Mouse (Mus musculus): ENCODE measurements around the gene Ap2a1.

The Ap2a1 gene

DNA sequence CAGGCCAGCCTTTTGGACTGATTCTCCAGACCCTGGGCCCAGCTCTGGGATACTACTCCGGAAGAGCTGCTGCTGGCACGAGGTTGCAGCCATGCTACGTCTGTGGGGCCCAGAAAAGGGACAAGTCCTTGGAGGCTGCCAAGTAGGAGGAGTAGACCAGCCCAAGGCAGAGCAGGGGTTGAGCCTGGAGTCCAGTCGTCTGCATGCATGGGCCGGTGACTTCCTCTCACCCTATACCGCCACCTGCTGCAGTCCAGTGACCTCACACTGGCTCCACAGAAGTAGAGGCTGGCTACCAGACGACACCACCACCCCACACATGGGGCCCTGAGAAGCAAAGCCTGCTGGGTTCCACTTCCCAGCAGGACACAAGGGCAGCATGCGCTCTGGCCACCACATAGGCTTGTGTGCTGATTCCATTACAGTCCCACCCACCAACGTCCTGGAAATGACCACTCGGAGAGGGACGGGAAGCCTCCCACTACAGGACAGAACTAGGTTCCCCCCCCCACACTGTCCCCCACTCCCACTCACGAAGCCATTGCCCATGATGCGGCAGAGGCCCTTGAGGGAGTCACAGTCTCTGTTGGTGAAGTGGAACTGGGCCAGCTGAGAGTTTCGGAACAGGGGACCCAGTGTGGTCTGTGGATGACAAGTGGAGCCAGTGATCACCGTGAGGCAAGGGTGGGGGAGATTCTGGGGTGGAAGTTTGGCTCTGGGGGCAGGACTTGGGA is 62.9 kb downstream of the Ap2a1 start:
- DNase-seq (ENCODE audit: low spot score in 2 of 2), result no peak

DNA sequence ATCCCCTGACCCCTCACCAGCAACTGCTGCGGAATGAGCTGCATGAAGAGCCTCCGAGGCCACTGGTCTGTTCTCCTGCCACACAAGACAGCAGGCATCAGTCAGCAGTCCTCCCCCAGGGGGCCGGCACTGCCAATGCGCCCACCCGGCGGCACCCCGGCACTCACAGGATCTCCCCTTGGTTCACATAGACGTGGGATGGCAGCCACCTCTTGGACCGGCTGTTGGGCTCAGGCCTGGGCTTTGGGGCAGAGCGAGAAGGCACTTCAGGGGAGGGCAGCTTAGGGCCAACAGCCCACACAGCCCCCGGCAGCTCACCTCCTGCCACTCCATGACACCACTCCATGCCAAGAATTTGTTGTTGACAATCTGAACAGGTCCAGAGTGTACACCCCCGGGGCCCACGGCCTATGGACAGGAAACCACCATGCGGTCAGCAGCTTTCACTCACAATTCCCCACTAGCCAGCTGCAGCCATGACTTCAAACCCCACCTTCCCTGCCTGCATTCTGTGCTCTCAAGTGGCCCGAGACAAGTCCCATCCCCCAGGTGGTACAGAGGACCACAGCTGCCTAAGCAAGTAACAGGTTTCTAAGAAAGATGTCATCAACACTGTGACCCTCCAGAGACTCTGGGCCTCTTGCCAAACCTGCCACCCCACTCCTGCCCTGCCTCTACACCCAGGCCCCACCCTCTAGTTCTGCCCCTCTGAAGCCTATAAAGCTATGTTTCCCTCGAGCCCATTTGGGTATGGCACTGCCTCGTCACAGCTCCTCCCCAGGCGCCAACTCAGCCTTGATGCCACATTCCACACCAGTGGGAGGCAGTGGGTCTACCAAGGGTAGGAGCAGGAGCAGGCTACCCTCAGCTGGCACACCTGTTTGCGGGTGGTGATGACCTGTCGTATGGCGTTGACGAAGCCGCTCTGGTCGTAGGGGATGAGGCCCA is 64.4 kb downstream of the Ap2a1 start:
- DNase-seq (ENCODE audit: low spot score in 2 of 2), result peak in 1 of 2 experiments; percentile 26

DNA sequence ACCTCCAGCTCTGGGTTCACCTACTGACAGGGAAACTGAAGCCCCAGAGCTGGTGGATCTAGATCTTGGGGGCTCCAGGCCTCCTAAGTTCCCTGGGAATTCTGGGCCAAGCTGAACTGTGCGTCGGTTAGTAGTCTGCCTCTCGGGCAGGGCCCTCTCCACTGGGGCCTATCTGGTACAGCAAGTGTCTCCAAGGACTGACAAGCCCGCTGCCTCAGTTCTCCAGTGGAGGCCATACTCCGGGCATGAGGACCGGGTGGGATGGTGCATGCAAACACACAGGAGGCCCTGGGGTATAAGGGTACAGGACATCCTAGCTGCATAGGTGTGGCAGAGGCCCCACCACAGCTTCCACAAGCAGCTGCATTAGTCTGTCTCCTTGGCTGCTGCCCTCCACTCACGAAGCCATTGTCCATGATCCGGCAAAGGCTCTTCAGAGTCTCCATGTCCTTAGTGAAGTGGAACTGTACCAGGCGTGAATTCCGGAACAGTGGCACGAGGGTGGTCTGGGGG is 65.3 kb downstream of the Ap2a1 start:
- DNase-seq (ENCODE audit: low spot score in 2 of 2), result no peak

DNA sequence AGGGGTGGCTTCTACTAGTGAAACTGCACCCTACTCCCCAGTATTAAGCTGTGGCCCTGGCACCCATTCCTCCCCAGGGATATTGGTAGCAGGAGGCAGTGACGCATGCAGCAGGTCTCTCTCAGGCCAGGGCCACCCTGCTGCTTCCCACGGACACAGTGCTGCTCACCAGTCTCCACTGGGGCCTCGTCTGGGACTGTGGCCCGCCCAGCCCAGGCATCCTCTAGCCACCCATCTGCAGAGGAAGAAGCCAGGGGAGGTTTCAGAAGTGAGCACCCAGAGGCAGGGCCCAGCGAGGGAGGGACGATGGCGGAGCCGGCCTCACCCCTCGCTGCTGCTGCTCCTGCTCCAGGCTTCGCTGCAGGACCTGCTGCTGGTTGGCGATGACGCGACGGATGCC is 66.1 kb downstream of the Ap2a1 start:
- no peak for DNase-seq (ENCODE audit: low spot score in 2 of 2)

DNA sequence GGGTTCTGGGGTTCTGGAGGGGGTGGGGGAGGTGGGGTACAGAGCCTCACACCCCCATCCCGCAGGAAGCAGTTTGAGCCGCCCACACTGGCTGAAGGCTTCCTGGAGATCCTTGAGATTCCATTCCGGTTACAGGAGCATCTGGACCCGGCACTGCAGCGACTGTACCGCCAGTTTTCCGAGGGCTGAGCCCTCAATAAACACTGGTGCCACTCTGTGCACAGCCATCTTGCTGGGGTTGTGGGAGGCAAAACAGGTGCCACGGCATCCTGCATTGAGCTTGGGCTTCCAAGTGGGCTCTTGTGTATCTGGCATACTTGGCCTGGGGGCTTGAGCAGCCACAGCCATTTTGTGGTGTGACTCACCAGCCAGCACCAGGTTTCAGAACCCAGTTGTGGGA is 66.9 kb downstream of the Ap2a1 start:
- no peak for DNase-seq (ENCODE audit: low spot score in 2 of 2)

DNA sequence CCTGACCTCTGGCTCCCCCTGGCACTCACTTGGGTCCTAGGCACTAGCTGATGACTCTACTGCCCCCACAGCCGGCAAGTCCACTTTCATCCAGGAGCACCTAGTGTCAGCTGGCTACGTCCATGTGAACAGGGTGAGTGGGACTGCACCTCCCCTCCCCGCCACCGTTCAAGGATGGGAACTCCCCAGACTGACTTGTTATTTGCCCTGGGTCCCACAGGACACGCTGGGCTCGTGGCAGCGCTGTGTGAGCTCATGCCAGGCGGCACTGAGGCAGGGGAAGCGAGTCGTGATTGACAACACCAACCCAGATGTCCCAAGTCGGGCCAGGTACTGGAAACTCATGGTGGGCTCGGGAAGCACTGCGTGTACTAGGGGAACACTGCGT is 67.9 kb downstream of the Ap2a1 start:
- no peak for DNase-seq (ENCODE audit: low spot score in 2 of 2)

DNA sequence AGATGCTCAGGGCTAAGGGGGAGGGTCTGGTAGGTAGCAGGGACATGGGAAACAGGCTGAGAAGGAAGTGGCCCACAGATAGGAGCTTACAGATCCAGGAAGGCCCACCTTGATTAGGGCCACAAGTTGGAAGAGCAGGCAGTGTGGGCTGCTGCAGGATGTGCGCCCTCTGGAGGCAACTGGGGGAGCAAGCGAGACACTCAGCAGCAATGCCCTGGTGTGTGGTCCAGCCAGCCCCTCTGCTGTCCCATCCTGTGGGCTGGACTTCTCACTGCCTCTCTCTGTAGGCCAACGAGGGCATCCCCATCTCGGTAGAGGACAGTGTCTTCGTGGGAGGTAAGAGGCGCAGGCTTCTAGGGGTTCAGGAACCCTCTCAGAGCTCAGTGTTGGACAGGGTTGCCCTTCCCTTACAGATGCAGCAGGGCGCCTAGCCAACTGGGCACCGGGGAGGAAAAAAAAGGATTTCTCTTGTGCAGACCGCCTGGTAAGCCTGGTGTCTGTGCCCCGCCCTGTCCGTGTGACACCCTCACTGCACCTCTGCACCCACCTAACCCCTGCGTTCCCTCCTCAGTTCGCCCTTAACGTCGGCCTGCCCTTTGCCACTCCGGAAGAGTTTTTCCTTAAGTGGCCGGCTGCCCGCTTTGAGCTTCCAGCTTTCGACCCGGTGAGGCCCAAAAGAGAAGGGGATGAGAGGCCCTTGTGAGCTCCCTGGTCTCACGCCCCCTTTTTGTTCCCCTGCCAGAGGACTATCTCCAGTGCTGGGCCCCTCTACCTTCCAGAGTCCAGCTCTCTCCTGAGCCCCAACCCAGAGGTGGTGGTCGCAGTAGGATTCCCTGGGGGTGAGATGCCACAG is 68.5 kb downstream of the Ap2a1 start:
- peak; percentile 53 to 69 for DNase-seq (ENCODE audit: low spot score in 2 of 2)

DNA sequence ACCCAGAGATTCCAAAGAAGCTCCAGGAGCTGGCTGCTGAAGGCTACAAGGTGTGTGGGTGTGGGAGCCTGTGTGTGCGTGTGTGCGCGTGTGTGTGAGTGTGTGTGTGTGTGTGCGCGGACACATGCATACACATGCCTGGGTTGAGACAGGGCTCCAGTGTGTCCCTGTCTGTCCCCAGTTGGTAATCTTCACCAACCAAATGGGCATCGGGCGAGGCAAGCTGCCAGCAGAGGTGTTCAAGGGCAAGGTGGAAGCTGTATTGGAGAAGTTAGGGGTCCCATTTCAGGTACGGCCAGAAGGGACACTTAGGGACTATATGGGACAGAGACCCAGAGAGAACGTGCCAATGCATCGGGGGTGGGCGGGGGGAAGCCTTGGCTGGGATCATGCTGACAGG is 69.4 kb downstream of the Ap2a1 start:
- DNase-seq (ENCODE audit: low spot score in 2 of 2), result no peak

DNA sequence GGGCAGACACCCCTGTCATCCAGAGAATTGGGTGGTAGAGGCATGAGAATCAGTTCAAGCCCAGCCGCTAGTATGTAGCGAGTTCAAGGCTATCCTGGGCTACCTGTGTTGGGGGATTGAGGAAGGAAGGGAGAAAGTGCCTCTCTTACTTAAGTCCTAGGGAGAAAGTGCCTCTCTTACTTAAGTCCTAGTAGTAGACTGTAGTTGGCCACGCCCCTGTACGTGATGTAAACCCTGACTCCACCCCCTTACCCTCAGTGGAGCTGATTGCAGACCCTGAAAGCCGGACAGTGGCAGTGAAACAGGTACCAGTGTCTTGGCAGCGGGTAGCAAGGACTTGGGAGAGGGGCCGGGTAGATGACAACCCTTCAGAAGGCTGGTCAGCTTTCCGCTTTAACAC is 71.4 kb downstream of the Ap2a1 start:
- peak; percentile 40 to 41 for DNase-seq (ENCODE audit: low spot score in 2 of 2)

DNA sequence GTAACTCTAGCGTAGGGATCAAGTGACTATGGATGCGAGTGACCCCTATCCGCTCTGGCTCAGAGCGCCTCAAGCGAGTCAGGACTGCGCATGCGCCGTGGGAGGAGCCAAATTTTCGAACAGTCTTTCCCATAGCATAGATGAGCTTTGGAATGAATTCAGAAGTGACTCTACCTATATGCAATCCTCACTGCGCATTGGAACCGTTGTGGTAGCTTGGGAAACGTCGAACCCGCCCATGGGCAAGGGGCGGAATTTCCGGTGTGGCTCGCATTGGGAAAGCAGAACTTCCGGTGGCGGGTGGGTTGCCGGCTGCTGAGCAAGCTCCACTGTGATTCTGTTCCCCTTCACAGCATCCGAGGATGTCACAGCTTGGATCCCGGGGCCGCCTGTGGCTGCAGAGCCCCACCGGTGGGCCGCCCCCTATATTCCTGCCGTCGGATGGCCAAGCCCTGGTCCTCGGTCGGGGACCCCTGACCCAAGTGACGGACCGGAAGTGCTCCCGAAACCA is 72.2 kb downstream of the Ap2a1 start, which contains the start of gene Pnkp:
Gene Pnkp (plus strand): TSS at position 98 of the 511 bp plus-strand sequence.
- peak; percentile 75 to 81 for DNase-seq (ENCODE audit: low spot score in 2 of 2)

DNA sequence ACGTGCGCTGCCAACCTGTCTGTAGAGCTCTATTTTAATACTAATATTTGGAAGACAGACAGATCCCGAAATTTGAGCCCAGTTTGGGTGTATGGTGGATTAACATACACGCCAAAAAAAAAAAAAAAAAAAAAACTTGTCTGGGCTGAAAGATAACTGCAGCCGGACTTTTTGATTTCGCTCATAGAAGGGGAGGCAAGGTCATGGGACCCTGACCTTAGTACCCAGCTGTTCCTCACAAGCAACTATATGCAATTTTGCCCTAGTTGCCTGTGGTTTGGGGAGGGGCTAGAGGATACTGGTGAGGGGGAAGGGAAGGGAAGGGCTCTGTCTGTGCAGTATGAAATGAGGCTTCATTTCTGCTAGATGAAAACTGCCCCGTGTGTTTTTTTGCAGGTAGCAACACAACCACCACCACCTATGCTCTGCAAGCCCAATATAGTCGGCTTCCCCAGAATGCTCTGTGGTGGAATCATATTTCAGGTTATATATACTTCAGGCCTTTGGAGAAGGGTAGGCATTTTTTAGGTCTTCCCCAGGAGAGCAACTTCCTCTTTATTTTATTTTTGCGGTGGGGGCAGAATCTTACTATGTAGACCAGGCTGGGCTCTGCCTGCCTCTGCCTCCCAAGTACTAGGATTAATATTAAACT is 72.9 kb downstream of the Ap2a1 start:
- DNase-seq (ENCODE audit: low spot score in 2 of 2), result no peak

DNA sequence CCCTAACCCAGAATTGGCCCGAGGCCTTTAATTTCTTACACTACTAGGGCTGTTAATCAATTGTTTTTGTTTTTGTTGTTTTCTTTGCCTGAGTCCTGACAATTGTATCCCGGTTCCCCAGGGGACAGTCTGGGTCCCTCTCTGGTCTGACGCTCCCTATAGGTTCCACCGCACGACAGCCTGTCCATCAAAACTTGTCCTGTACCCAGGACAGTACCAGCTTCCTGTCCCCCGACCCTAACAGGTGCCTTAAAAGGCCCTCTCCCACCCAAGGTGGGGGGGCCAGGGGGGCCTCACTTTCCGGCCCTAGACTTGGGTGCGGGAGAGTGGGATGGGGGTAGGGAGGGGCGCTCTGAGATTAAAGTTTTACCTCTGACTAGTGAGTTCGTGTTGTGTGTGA is 74.3 kb downstream of the Ap2a1 start:
- no peak for DNase-seq (ENCODE audit: low spot score in 2 of 2)

DNA sequence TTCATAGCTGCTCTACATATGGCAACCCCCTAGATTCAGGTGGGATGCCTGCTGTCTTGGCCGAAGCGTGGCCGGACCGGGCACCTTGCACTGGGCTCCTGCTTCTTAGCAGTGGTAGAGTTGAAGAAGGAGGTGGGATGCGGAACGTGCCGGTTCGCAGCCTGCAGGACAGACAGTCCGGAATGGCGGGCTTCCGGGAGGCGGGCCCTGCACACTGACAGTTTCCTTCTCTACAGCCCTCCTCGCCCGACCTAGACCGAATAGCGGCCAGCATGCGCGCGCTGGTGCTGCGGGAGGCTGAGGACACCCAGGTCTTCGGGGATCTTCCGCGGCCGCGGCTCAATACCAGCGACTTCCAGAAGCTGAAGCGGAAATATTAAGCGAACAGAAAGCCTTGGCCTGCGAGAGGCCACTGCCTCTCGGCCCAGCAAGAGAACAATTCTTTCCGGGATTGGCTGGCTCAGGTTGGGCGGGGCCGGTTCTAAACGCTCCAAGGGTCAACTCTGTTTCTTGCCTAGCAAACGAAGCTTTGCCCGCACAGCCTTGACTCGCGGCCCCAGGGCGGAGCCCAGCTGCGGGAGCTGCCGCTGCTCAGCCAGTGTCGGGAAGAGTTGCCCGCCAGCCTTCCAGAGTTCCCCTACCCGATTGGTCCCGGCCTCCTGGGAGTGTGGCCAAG is 74.8 kb downstream of the Ap2a1 start:
- DNase-seq (ENCODE audit: low spot score in 2 of 2), result peak; percentile 74

DNA sequence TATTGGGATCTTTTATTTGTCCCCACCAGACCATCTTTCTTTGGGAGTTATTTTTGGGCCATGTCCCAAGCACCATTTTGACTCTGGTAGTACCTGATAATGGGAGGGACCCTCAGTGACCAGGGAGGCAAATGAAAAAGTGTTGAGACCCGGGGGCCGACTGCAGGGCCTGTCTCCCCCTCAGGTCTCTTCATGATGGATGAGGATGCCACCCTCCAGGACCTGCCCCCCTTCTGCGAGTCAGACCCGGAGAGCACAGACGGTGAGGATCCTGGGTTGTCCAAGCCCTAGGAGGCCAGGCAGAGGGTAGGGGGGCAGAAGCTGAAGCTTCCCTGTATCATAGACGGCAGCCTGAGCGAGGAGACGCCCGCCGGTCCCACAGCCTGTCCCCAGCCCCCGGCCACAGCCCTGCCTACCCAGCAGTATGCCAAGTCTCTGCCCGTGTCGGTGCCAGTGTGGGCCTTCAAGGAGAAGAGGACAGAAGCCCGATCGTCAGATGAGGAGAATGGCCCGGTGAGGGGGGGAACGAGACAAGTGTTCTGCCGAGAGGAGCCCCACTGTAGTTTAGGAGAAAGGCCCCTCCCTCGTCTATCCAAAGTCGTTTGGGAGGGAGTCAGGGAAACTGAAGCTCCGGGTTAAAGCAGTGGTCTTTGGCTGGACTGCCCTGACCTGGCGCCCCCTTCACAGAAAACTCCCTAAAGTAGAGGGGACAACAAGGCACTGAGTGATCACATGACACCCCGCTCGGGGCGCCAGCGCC is 75.5 kb downstream of the Ap2a1 start:
- no peak for DNase-seq (ENCODE audit: low spot score in 2 of 2)

DNA sequence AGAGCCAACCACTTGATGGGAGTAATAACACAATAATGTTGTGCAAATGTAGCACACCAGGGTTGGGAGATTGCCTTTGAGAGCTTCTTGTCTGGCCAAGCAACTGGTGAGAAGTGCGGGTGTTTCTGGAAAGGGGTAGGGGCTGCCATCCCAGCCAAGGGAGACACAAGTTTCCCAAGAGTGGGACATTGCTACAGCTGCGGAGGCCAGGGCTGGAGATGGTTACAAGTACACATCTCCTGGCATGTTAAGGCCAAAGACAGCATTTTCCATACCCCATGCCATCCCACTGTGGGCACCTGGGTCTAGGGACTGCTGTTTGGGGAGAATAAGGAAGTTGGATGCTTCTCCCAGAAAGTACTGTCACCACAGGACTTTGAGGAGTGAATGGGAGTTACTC is 76.2 kb downstream of the Ap2a1 start:
- no peak for DNase-seq (ENCODE audit: low spot score in 2 of 2)

DNA sequence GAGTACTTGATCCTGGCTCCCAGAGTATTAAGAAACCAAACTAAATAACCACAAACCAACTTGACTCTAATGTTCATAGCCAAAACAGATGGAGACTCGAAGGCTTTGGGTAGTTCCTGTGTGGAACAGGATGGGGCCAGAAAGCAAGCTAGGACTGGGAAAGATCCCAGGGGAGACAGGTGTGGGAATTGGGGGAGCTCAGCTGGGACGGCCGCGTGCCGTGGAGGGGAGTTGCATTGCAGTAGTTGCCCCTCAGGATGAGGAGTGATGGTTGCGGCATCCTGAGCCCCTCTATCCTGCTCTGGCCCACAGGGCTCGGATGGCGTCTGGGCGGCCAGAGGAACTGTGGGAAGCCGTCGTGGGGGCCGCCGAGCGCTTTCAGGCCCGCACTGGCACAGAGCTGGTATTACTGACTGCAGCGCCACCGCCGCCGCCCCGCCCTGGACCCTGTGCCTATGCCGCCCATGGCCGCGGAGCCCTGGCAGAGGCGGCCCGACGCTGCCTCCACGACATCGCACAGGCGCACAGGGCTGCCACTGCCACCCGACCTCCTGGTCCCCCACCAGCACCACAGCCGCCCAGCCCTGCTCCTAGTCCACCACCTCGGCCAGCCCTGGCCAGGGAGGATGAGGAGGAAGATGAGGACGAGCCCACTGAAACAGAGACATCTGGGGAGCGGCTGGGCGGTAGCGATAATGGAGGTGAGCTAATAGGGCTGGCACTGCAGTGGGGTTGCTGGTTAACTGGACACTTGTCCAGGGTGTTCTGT is 76.9 kb downstream of the Ap2a1 start:
- no peak for DNase-seq (ENCODE audit: low spot score in 2 of 2)

DNA sequence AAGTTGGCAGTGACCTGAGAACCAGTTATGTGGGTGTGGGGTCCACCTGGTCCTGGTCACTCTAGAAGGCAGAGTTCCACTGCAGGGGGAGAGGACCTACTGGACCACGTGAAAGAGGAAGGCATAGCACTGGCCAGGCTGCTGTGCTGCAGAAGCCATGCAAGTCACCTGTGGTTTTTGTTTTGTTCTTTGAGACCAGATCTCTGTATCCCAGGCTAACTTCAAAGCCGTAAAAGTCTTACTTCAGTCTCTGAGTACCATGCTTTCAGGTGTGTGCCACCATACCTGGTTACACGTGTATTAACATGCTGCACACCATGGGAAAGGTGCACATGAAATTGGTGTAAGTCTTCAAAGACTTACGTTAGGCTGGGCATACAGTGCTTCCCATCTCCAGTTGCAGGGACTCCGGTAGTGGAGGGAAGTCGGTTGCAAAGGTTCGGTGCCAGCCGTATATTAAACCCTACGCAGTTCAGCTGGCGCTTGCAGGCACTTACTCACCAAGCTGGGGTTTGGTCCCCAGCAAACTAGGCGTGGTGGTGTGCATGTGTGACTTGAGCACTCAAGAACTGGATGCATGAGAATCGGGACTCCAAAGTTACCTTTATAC is 77.6 kb downstream of the Ap2a1 start:
- no peak for DNase-seq (ENCODE audit: low spot score in 2 of 2)

DNA sequence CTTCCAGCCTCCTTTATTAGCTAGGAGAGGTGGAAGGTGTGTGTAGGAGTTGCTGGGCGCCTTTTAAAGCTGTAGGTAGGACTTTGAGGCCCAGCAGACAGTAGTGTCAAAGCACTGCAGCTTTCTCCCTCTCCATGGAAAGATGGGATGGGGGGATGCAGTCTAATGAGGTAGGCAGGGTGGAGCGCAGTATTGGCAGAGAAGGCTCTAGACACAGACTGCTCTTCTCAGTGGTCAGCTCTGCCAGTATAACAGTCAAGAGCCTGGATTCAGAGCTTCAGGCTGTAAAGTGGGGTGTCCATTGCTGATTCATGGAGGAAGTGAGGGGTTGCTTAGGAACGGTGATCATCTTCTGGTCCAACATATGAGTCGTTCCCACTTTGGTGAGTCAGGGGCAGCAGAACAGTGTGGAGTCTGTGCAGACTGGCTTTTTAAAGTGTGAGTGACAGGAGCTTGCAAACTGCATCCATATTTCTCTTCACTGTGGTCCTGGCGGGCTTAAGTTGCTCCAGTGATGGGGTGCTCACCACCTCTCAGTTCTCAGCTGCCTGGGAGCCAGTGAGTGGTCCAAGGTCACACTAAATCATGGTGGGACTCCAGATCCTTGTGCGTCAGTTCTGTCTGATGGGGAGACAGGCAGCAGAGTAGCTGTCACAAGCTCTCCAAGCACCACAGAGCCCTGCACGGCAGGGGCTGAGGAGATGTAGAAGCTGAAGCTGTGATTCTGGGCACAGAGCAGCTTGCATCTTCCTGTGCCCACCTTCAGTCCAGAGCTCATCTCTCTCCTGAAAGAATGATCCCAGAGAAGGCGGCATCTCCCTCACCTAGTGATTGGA is 78.3 kb downstream of the Ap2a1 start:
- DNase-seq (ENCODE audit: low spot score in 2 of 2), result no peak

Data from natural killer cell, adult 2 months (primary cell).